Mouse (Mus musculus) liver, embryonic 14.5 days (tissue): ENCODE results near the gene Klhl10. TPM values are rescaled to one million over a fixed set of nuclear protein-coding genes. Genes with fewer than 3 reads are reported as not detected.

ENCODE experiments used
- ATAC-seq: fragments of 200-750 bp; cut with Nextera tagmentation; 2 replicates; pipeline ENCODE4 v1.8.0; 2017; ENCODE audit warnings: moderate number of reproducible peaks, mild to moderate bottlenecking, moderate library complexity; ENCODE audit not compliant: insufficient read depth
- DNase-seq, 3 experiments: peaks; one replicate each; pipeline ENCODE4 v3.0.0-alpha.2; 2012 to 2013; ENCODE audit warnings: low read depth in 3 of 3, low spot score in 3 of 3
- H3K27ac ChIP-seq: fragments of 300-500 bp; sonication (generic); 2 replicates; pipeline ENCODE4 v1.5.1; 2014; ENCODE audit warnings: moderate library complexity, mild to moderate bottlenecking, control low read depth, inconsistent platforms
- H3K27me3 ChIP-seq: fragments of 300-500 bp; sonication (generic); 2 replicates; pipeline ENCODE4 v1.6.1; 2014; ENCODE audit warnings: mild to moderate bottlenecking, low read length, moderate library complexity; ENCODE audit not compliant: control insufficient read depth, insufficient read depth
- H3K36me3 ChIP-seq: fragments of 300-500 bp; sonication (generic); replicated peaks from 2 replicates; pipeline ENCODE4 v1.6.1; 2014; ENCODE audit warnings: low read depth; ENCODE audit not compliant: control insufficient read depth, insufficient read depth
- H3K4me1 ChIP-seq, 2 experiments: fragments of 200-500 bp in 1 of 2; fragments of 300-500 bp in 1 of 2; sonication (generic) in 1 of 2; replicated peaks; 2 replicates each; pipeline ENCODE4 v1.6.1; 2012 to 2014; ENCODE audit warnings: antibody characterized with exemption in 1 of 2, inconsistent platforms in 1 of 2, low read length in 1 of 2; ENCODE audit not compliant: control insufficient read depth in 2 of 2, insufficient read depth in 2 of 2
- H3K4me2 ChIP-seq: fragments of 300-500 bp; sonication (generic); 2 replicates; pipeline ENCODE4 v1.6.1; 2014; ENCODE audit warnings: low read depth, mild to moderate bottlenecking, control low read depth, moderate library complexity
- H3K4me3 ChIP-seq, 2 experiments: fragments of 200-500 bp in 1 of 2; fragments of 300-500 bp in 1 of 2; sonication (generic) in 1 of 2; 2 replicates each; pipeline ENCODE4 v1.5.1; 2012 to 2014; ENCODE audit warnings: low read depth in 2 of 2, low read length in 2 of 2, mild to moderate bottlenecking in 2 of 2, control low read depth in 1 of 2, inconsistent platforms in 1 of 2, moderate library complexity in 1 of 2; ENCODE audit not compliant: insufficient read depth in 1 of 2
- H3K9ac ChIP-seq: fragments of 300-500 bp; sonication (generic); replicated peaks from 2 replicates; pipeline ENCODE4 v1.6.1; 2014; ENCODE audit warnings: mild to moderate bottlenecking, control low read depth, moderate library complexity
- H3K9me3 ChIP-seq: fragments of 300-500 bp; sonication (generic); 2 replicates; pipeline ENCODE4 v1.6.1; 2016; ENCODE audit warnings: low read length, mixed read lengths; ENCODE audit not compliant: control insufficient read depth
- CTCF ChIP-seq: IDR thresholded peaks from 2 replicates; pipeline ENCODE4 v1.5.1; 2016; ENCODE audit warnings: antibody characterized with exemption, low read depth, control low read depth
- EP300 ChIP-seq: IDR thresholded peaks from 2 replicates; pipeline ENCODE4 v1.6.1; 2016; ENCODE audit warnings: antibody characterized with exemption, low read depth
- WGBS: fragments of 180-500 bp; shearing (Covaris S2); extraction: QIAGEN DNeasy Blood & Tissue Kit; methylation state at CpG from one replicate; pipeline ENCODE4 v1.1.7; 2014; ENCODE audit not compliant: insufficient replicate concordance; 5-methylcytosine and 5-hydroxymethylcytosine counted together
- polyA plus RNA-seq, 2 experiments: library from polyadenylated mRNA; depleted of rRNA in 1 of 2; stranded (reverse) in 1 of 2; unstranded in 1 of 2; fragments of >200 nt; fragmentation: Nextera tagmentation in 1 of 2; extraction: Ambion mirVana in 1 of 2; gene quantifications; 2 replicates each; pipeline versions ENCODE4 v1.2.1 to v1.2.3; 2012 to 2014

The Klhl10 gene
- polyA plus RNA-seq, 2 experiments = 0.15 to 0.16 TPM

GRCm38 (mm10) chr11:100403445-100404134 is 38.1 kb upstream of the Klhl10 start:
- 59% methylated on average over 10 of the region's 10 CpGs for WGBS
- H3K27ac ChIP-seq = no peak overlapping the region
- H3K27me3 ChIP-seq = no peaks in the 10 kb centered on the region
- TF ChIP-seq CTCF (no peak), EP300 (no peak)
- H3K36me3 ChIP-seq = no peaks in the 10 kb centered on the region
- no peak overlapping the region for H3K4me2 ChIP-seq
- no peak overlapping the region for H3K9ac ChIP-seq
- peaks cover 7 to 17% of the 10 kb centered on the region in 2 experiments for H3K4me1 ChIP-seq
- no peak overlapping the region for H3K4me3 ChIP-seq
- ATAC-seq (no peak), DNase-seq (no peak)
- H3K9me3 ChIP-seq = no peaks in the 10 kb centered on the region

GRCm38 (mm10) chr11:100404456-100405074 is 37.2 kb upstream of the Klhl10 start:
- no peak overlapping the region for H3K9ac ChIP-seq
- no peak overlapping the region for H3K27ac ChIP-seq
- H3K9me3 ChIP-seq = no peaks in the 10 kb centered on the region
- no peaks in the 10 kb centered on the region for H3K36me3 ChIP-seq
- peaks cover 7 to 14% of the 10 kb centered on the region in 2 experiments for H3K4me1 ChIP-seq
- DNase-seq (no peak), ATAC-seq (no peak)
- no peak for TF ChIP-seq CTCF
- TF ChIP-seq EP300 = no peak
- 69% methylated on average over 3 of the region's 3 CpGs for WGBS
- no peak overlapping the region for H3K4me3 ChIP-seq
- no peaks in the 10 kb centered on the region for H3K27me3 ChIP-seq
- H3K4me2 ChIP-seq = no peak overlapping the region

- Histone ChIP-seq H3K4me3 (no peak overlapping the region), H3K27me3 (no peaks in the 10 kb centered on the region), H3K9me3 (no peaks in the 10 kb centered on the region), H3K27ac (no peak overlapping the region), H3K36me3 (no peaks in the 10 kb centered on the region), H3K4me1 (peaks cover 7 to 12% of the 10 kb centered on the region in 2 experiments), H3K4me2 (no peak overlapping the region), H3K9ac (no peak overlapping the region)
- ATAC-seq (no peak), DNase-seq (no peak)
- TF ChIP-seq CTCF = no peak
- no peak for TF ChIP-seq EP300
- WGBS = 66% methylated on average over 8 of the region's 8 CpGs
Observed at GRCm38 (mm10) chr11:100406273-100406672, 35.4 kb upstream of the Klhl10 start.

- no peak for TF ChIP-seq EP300
- no peak for TF ChIP-seq CTCF
- WGBS = 66% methylated on average over 5 of the region's 5 CpGs
- Histone ChIP-seq H3K27ac (no peak overlapping the region), H3K4me2 (no peak overlapping the region), H3K36me3 (no peaks in the 10 kb centered on the region), H3K9ac (no peak overlapping the region), H3K9me3 (no peaks in the 10 kb centered on the region), H3K4me3 (no peak overlapping the region), H3K27me3 (no peaks in the 10 kb centered on the region), H3K4me1 (peaks cover 4 to 10% of the 10 kb centered on the region in 2 experiments)
- DNase-seq = no peak
- no peak for ATAC-seq
Observed at GRCm38 (mm10) chr11:100406995-100407705, 34.6 kb upstream of the Klhl10 start.
